Mouse (Mus musculus): Measurements from ENCODE around the gene Gstm5.
A peak's percentile ranks its signal among the peaks of the same experiment; 100 is the strongest.

DNA sequence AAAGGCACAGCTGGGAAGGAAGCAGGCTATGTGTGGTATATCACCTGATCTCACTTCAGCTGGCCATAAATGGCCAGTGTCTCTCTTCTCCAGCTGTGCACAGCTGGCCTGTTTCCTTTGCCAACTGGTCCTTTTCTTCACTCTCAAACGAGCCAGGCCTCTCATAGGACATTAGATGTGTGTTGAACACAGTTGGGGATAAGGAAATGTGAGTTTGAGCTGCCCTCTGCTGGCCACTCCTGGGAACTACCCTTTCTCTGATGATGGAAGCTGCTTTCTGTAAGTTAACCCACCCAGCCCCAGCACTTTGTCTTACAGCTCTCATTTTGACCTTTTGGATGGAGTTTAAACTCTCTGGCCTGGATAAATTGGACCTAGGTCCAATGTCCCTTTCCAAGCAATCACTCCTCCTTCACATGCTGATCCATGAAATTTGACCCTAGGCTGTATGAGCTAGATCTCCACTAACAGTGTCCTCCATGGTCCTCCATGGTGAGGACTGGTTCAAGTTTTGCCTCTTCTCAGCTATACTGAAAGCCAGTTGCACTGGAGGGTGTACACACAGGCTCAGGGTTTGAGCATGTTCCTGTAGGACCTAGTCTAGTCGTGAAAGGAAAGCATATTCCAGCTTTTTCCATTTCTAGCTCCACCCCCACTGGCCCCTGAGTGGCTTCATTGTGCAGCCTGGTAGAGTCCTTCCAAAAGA, 31.6 kb upstream of the Gstm5 start:
- TF ChIP-seq CTCF (conservative IDR thresholded peaks at IDR 0.05; ENCODE audit: insufficient read depth, insufficient read length, low read depth, low read length) (peak; percentile 94), POLR2A (IDR thresholded peaks at IDR 0.05; ENCODE audit: low read depth, low read length) (no peak)

Data from kidney, adult 2 months (tissue).